Mouse (Mus musculus): ENCODE results near the gene Cacnb4.
A peak's percentile ranks its signal among the peaks of the same experiment; 100 is the strongest.

Gene Cacnb4

DNA sequence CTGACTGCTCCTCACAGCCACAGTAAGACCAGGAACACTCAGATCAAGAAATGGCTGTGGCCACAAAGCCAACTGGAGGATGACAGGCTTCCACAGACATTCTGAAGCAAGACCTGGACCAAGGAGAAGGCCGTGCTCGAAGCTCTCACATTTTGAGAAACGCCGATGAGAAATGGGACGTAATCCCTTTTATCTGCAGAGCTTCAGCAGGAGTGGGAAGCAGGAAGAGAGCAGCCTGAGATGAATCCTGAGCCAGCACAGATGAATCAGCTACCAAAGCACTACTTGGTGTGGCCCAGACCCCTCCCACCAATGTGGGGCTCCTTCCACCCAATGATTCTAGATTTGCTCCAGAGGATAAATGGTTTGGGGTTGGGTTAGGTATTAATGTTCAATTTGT is 113.4 kb downstream of the Cacnb4 start:
- peak; percentile 40 for DNase-seq

DNA sequence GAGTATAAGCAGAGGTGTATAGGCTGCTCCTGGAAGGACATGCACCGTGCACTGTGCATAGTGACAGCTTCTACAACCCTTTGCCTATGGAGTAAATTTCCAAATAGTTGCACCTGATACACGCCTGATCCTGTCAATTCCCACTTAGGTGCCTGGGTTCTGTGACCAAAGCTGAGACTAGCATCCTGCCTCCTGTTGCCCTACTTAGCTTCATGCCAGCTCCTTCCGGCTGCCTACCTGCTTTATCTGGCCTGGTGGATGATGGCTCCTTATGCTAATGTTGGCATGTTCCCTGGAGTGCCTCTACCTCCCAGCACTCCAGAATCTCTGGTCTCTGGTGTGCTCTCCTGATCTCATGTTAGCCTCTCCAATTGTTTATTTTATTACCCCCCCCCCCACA is 114.3 kb downstream of the Cacnb4 start:
- DNase-seq: peak; percentile 95

DNA sequence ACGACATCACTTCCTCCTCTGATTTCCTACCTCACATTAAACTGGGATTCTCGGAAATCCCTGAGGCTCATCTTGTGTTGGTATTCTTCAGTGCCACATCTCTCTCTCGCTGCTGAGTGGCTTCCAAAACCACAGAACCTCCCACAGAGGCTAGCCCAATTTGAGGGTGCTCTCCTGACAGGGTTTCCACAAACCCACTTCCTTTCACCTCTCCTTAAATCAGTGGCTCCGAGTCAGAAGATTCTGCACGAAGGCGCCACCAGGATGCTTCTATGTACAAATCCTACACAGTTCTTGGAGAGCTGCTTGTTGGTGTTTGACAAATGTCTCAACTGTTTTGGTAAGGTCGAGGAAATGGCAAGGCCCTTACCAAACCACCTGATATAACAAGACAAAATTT is 115.5 kb downstream of the Cacnb4 start:
- DNase-seq: no peak

DNA sequence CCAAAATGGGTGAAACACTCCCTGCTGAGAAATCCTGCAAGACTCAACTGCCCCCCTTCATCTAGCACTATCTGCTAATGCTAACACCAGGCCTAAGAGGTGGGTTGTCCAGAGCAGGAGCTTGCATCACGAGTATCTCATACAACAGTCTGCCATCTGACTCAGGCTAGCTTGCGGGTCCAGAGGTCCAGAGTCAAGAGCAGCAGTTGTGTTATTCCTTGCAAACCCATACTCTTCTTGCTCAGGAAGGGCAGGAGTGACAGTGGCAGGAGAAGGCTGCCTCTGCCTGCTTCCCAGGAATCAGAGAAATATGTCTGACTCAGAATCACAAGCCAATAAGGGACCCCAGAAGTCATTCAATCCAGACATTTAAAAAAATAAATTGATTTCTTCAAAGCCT is 116.4 kb downstream of the Cacnb4 start:
- DNase-seq: no peak

DNA sequence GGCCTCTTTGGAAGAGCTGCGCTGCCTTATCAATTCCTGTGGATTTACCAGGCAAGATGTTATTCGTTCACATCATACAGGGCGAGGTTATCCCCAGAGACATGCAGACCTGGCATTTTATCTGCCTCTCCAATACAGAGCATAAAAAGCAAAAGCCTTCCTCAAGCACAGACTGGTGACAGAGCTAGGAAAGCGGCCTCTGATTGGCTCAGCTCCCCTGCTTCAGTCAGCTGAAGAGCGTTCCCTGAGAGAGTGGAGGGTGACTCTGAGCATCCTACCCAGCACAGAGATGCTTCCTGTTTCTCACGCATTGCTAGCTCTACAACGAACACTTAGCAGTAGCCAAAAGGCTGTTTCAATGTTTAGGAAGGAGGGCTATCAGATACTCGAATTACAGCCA is 118.2 kb downstream of the Cacnb4 start:
- DNase-seq: peak; percentile 89

DNA sequence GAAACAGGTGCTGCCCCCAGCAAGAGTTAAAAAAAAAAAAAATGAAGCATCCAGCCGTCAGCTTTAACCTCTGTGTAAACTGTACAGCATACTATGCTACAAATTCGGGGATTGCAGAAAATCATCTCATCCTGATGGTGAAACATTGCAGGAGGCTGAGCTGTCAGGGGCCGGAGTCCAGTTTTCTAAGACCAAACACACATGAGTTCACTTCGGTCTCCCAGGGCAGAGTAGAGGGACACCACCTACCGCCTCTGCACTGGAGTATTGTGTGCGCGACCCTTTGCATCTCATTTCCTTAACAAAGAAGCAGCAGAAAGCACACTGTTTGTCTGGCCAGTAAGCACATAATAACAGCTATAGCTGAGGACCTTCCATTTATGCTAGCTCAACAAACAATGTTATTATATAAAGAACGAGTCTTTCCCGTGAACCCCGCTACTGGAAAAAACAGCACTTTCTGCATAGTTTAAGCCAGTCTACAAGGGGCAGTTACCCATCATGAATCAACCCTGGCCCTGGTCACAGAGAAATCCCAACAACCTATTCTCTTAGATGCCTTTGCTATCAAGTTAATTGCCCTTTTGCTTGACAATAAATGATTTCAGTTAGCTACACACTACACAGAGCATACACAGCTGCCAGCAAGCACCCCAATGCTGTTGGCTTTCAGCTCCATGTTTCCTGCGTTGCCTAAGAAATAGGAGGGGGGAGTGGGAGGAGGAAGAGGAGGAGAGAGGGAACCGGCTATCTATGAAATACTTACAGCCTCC is 118.9 kb downstream of the Cacnb4 start:
- peak; percentile 67 for DNase-seq

DNA sequence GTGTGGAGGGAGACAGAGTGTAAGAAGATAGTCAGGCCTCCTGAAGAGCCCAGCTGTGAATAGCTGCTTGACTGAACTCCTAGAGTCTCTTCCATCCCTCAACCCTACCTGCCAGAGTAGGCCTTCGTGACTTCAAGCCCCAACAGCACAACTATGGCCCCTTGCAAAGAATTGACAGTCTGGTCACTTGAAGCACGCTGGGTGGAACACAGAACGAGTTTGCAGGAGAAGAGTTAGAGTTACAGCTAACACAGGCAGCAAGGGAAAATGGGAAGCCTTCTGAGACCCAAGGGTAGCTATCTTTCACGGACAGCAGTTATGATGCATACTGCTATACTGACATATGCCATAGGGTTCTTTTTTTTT is 119.7 kb downstream of the Cacnb4 start:
- DNase-seq: peak; percentile 45

DNA sequence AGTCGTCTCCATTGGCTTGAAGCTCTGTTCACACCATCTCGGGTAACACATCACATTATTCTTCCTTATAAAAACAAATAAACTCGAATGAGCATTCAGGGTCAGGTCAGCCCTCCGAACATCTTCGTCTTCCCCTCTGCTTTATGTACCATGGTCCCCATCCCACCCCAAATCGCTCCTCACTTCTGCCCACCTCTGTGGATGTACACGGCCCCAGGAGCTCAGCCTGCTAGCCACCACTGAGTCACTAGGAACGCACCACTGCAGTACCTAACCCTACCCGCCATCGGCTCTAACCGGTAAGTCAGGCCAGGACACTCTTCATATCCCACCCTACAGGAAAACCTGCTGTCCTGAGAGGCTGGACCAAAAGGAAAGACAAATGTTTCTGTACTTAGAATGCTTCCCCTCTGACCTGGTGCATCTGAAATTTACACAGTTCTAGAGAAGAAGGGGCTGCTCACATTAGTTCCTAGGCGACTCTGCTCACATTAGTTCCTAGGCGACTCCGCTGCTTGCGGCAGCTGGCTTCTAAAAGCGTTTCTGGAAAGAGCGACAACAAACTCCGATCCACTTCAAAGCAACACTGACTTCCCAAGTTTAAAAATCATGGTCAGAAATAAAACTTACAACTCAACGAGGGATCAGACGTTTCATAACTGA is 120.2 kb downstream of the Cacnb4 start:
- no peak for DNase-seq

DNA sequence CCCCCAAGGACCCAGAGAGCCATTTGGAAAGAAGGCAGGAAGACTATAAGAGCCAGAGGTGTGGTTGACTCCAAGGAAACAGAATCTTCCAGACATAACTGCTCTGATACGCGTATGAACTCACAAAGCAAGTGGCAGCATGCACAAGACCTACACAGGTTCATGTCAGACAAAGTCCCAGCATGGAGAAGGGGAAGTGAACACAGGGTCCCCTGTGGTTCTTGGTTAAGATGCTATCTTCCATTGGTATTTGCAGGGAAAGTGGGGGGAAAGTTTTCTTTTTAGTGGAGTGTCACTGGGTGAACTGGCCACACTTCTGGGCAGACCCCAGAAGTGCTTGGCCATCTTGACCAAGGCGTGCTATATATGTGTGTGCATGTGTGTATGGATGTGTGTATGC is 128.2 kb downstream of the Cacnb4 start:
- no peak for DNase-seq

DNA sequence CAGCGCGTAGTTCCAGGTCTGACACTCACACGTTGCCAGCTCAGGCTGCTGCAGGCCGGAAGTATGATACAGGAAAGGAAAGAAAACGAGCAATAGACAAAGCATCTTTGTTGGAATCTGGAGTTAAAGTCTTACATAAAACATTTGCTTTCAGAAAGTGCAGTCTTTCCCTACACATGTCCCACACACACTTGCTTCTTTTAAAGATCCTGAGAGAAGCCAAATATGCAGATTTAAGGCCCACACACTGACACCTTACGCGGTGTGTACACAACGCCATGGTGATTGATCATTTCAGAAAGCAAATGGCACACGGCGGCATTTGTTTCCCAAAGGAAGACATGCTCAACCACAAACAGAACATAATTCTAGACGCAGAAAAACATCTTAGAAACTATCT is 129.3 kb downstream of the Cacnb4 start:
- no peak for DNase-seq

DNA sequence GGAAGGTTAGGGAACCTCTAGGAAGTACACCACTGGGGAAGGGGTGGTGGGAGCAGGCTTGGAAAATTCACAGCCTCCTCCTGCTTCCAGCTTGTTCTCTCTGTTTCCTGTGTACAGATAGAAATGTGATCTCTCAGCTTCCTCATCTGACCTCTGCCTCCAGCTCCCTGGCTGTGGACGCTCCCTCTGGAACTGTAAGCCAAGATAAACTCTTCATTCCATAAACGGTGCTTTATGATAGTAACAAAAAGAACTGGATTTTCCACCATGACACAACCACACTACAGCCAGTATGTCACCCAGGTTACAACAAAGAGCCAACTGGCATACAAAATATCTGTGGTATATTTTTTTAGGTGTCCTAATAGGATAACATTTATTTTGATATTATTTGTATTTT is 132.1 kb downstream of the Cacnb4 start:
- no peak for DNase-seq

DNA sequence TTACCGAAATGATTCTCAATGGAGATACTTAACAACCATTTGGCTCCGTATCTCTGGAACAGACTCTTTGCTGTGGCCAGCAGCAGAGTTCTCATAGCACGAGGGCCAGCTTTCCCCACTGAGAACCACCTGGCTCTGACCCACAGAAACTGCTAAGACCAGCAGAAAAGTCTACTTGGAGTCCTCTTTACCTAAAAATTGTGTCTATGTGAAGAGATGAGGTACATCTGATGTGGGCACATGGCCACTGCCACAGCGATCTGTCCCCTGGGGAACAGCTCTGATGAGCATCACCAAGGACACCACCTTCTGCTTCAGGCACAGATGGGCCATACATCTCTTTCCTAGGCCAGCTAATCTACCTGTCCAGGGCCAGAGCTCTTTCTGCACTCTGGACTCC is 135.6 kb downstream of the Cacnb4 start:
- peak; percentile 86 for DNase-seq

DNA sequence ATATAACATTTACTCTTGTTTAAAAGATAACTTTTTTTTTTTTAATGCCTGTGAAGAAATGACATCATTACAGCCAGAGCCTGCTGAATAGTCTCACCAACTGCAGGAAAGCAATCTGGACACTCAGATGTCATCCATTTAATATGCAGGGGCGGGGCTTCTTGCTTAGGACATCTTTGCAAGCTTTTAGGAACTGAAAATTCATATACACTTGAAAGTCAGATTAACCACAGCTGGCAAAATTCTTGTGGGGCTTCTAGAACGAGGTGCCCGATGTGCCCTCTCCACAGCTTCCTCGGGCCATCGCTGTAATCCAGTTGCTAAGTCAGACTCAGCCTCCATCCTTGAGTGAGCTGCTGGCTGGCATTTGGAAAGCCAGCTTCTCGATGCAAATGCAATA is 137.3 kb downstream of the Cacnb4 start:
- DNase-seq: no peak

DNA sequence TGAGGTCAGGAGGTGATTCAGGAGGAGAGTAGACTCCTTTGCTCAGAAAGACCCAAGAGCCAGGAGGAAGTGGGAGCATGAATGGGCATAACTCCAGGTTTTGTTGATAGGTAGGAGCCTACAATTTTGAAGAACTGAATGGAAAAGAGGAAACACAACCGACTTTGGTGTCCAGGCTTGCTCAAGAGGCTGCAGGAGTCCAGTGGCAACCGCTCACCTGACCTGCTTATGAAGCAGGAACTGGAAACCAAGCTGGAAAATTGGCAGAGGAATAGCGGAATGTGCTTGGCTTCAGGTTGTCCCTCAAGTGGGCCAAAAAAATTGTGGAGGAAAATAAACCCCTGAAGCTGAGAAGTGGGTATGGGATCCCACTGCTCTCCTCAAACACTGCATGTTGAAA is 139.0 kb downstream of the Cacnb4 start:
- peak; percentile 82 for DNase-seq

DNA sequence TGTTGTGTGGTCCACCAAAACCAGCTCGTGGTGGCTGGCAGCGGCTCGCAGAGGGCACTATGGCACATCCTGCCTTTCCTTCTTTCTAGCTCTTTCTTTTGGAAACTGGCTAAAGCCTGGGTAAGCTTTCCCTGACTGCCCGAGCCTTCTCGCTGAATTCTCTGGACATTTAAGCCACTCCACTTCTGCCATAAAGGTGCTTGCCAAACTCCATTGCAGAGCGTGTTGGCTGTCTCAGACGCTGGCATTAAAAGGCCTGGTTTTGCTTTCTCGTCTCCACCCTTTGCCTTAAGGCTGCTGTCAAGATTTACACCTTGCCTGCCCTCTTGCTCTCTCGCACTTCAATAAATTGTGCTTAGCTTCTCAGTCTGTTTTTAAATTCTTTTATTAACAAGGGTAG is 139.5 kb downstream of the Cacnb4 start:
- DNase-seq: no peak

DNA sequence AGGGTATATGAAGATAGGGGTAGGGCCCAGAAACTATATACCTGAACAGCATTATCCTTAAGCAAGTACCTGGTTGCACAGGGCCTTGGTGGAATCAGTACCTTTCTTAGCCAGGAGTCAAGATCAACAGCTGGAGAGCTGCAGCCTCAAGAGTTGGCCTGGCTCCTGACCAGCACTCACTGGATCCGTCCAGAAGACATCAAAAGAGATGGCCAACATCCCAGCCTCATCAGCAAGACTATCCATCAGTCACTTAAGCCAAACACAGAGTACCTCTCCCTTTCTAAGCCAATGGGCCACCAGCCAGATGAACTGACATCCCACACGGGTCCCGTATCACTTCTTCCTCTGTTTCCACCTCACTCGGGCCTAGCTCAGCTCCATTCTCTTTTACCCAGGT is 140.1 kb downstream of the Cacnb4 start:
- no peak for DNase-seq

DNA sequence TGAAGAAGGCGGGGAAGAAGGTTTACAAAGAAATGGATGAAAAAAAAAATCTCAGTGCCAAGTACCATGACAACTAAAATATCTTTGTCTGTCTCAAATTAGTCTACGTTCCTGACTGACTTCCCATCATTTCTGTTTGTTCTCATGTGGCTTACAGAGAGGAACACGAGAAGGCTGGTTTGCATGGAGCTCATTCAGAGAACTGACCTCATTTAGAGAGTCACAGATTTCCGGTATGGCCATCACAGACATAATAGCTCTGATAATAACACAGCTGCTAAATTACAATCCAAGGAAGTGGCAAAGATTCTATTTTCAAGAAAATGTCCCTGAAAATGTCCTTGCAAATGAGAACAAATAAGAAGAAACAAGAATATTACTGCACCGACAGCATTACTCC is 142.9 kb downstream of the Cacnb4 start:
- no peak for DNase-seq

DNA sequence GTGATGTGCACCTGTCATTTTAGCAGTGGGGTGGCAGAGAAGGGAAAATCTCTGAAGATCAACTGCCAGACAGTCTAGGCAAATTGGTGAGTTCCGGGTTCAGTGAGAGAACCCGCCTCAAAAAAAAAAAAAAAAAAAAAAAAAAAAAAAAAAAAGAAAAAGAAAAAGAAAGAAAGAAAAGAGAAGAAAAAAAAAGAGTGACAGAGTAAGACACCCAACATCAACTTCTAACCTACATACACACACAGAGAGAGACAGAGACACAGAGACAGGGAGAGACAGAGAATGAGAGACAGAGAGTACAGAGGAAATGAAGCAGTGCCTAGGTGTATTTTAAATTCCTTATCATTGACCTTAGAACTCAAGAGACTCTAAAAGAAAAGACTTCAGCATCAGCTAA is 146.1 kb downstream of the Cacnb4 start:
- DNase-seq: no peak

DNA sequence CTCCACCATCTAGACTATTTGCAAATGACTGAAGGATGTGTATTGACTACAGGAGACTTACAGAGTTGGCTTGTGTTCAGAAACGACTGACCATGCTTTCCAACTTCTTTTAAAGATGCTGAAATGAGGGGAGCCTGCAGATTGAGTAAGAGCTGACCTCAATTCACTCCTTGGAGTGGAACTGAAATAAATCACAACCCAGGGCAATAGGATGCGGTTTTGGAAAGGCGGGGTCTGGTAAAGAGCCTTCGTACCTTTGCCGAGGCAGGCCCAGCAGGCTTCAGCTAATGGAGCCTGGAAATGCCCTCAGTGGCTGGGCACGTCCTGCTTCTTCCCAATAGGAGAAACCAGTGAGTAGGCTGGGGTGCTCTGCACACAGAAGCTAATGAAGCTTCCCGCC is 147.4 kb downstream of the Cacnb4 start:
- DNase-seq: no peak

DNA sequence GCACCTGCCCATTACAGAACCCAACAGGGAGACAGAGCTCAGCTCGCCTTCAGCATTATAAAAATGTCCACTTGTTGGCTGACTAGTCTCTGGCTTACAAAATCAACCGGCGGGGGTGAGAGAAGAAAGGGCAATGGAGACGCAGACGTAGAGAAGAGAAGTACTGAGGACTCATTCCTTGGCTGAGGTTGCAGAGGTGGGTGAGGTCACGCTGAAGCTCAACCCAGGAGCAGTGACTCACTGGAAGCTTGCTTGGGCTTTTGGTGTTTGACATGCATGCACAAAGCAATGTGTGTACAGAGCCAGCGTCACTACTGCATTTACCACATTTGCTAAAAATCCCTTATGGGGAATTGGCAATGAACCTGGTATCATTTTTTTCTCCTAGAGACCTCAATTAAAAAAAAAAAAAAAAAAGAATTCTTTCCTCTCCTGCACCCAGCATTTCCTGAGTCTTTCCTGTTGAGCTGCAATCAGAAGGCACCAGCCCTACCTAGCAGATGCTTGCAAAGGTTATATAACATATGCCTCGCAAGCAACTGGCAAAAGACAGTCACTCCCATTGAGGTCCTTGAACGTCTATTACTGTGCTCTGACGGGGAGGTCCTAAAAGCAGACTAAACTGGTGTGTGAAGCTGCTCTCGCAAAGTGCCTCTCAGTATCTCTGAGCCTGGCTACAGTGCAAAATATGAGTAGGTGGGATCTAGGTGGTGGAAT is 150.6 kb downstream of the Cacnb4 start:
- DNase-seq: peak; percentile 59

DNA sequence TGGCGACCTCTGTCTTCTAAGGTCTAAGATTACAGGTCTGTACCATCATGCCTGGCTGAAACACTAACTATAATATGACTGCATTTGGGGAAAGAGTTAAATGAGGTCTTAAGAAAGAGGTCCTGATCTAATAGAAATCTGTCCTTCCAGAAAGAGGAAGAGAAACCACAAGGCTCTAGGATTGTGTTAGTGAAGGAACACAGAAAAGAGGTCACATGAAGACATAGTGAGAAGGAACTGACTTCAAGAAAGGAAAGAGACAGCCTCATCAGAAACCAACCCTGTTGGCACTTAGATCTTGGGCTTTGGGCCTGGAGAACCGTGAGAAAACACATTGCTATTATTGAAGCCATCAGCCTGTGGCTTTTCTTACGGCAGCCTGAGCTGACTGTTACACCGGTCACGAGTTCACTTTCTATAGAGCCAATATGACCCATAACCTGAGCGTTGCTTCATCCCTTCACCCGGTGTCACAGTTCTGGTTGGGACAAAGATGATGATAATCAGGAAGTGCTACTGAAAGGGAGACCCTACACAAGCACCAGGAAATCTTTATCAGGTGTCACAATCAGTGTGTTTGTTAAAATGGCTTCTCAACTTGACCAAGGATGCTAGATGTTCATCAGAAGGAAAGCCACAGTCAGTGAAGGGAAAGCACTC is 153.4 kb downstream of the Cacnb4 start:
- no peak for DNase-seq

DNA sequence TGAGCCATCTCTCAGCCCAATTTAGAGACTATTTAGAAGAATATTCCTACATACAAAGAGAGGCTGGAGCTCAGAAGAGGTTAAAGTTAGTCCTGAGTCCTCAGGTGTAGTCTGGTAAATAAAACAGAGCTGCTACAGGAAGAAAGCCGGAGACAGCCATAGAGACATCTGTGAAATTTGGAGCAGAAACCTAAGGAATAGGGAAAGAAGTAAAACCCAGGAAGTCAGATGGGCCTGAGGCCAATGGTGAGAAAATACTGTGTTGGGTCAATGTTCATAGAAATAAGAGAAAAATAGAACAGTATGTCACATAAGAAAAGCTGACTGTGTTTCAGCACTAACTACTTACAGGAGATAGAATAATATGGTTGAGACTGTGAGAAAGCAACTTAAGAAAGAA is 155.6 kb downstream of the Cacnb4 start:
- DNase-seq: no peak

DNA sequence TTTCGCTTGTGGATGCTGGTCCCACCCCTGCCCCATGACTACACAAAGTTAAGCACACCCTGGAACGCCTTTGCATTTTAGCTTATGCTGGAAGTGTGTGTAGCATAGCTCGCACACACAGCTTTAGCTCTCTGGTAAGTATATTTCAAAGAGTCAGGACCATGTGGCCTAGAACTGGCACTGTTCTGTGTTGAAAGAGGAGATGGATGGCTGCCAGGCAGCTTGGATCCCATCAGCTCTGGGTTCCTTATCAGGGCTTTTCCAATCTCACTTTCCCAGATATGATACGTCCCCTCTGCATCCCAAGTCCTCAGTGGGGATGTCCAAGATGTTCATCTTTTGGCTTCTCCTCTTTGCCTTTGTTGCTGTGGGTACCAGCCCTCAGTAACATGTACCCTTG is 157.9 kb downstream of the Cacnb4 start:
- peak; percentile 77 for DNase-seq

DNA sequence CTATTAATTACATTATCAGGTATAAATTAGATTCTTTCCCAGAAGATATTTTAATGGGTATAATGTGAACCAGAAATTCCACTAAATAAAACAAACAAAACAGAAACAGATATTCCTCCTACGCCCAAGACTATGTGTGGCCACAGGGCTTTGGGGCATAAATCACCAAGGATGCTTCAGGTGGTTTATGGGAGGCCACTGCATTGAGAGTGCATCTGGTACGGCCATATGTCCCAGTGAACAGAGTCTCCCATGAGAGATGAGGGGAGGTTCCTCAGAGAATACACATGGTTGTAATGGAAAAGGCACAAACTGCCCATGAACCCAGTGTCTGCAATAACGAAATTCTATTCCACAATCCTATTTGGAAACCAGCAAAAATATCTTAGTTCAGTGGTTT is 160.1 kb downstream of the Cacnb4 start:
- no peak for DNase-seq

Measured in cerebellum, adult 9-11 months (tissue).